ENCODE assay signal across 19 mouse cellular contexts in the genomic region with DNA sequence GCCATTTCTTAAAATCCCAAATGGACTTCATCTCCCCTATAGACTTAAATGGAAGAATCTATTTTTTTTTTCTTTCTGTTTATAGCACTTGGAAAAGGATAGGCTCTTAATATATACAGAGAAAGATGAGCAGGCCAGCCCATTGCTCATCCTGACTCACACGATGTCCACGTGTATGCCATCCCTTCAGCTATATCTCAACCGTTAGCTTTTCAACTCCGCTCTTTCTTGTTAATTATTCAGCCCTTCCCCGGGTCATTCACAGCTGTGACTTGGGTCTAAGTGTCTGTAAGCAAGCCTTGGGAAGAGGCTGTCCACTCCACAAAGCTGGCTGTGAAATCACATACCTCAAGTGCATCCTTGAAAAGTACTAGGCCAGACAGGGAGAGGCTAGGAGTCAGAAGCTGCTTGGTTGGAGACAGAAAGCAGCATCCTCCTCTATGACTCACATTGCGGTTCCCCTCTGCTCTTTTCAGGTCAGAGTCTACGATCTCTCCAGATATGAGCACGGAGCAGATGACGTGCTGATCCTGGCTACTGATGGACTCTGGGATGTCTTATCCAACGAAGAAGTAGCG.
DNase-seq lines count a peak whose midpoint lies in the region; TF ChIP-seq lines count a peak whose summit lies in the region.
"Had no signal": no experiment of that assay in that cellular context is flagged by ENCODE, and none has a peak within 500 bp of the region (broad histone marks: within the 10 kb centered on the region; RNA-seq: fewer than 3 reads in every experiment).

No protein-coding gene starts in this region.

- H3K79me2 ChIP-seq in C2C12 (ENCODE audit: control insufficient read depth, insufficient read depth) (no peaks in the 10 kb centered on the region), myocyte (ENCODE audit: control insufficient read depth, insufficient read depth) (no peaks in the 10 kb centered on the region)

- no peak for TF ChIP-seq POLR2A in myocyte (IDR thresholded peaks at IDR 0.05; ENCODE audit: insufficient read length, low read depth)

- no peaks in the 10 kb centered on the region for H3K79me3 ChIP-seq in C2C12 (ENCODE audit: low read depth)

- H3K27me3 ChIP-seq in C2C12 (ENCODE audit: control insufficient read depth, insufficient read depth, insufficient read length) (no peaks in the 10 kb centered on the region), myocyte (ENCODE audit: control insufficient read depth, insufficient read depth, insufficient read length) (no peaks in the 10 kb centered on the region)
- H3K27me3 ChIP-seq: embryonic facial prominence, embryonic 13.5 days; embryonic facial prominence, embryonic 15.5 days; forebrain, embryonic 12.5 days had no signal

- no peaks in the 10 kb centered on the region for H3K36me3 ChIP-seq in C2C12 (ENCODE audit: control insufficient read depth, insufficient read depth)
- no peaks in the 10 kb centered on the region for H3K36me3 ChIP-seq in myocyte (ENCODE audit: control insufficient read depth, insufficient read depth)
- H3K36me3 ChIP-seq: embryonic facial prominence, embryonic 13.5 days; embryonic facial prominence, embryonic 15.5 days; forebrain, embryonic 12.5 days had no signal

- DNase-seq in 3T3-L1 (ENCODE audit: low read depth, low spot score): peak; percentile 60
- peak; percentile 60 for DNase-seq in NIH3T3 (ENCODE audit: low read depth)
- DNase-seq in cerebellum, adult 8-10 months: no peak
- DNase-seq in thymus, postnatal 25 days: no peak
- no peak for DNase-seq in layer of hippocampus, adult 2 months (ENCODE audit: low spot score in 2 of 2)
- DNase-seq: adrenal gland, adult 8-10 months; adrenal gland, postnatal 14 days; adrenal gland, postnatal 36 days; B cell, adult 2 months; cerebellum, postnatal 14 days; cerebellum, postnatal 36 days; embryo, embryonic 11 days had no signal

- H3K4me3 ChIP-seq in C2C12 (ENCODE audit: insufficient read depth, poor library complexity, severe bottlenecking) (no peak overlapping the region), myocyte (no peak overlapping the region)
- no peak overlapping the region for H3K4me3 ChIP-seq in layer of hippocampus, adult 2 months
- H3K4me3 ChIP-seq: embryonic facial prominence, embryonic 13.5 days; embryonic facial prominence, embryonic 15.5 days; erythroblast, embryonic 14.5 days; forebrain, embryonic 10.5 days; forebrain, embryonic 12.5 days had no signal

- peak overlapping the region; percentile 51 for H3K4me2 ChIP-seq in myocyte (ENCODE audit: low read depth)
- H3K4me2 ChIP-seq: embryonic facial prominence, embryonic 13.5 days; embryonic facial prominence, embryonic 15.5 days; forebrain, embryonic 12.5 days had no signal

- no peak overlapping the region for H3K27ac ChIP-seq in layer of hippocampus, adult 2 months
- H3K27ac ChIP-seq: embryonic facial prominence, embryonic 13.5 days; embryonic facial prominence, embryonic 15.5 days; forebrain, embryonic 10.5 days; forebrain, embryonic 12.5 days had no signal

- TF ChIP-seq CTCF in C2C12 (IDR thresholded peaks at IDR 0.05; ENCODE audit: control insufficient read depth, insufficient read depth, insufficient read length): no peak
- TF ChIP-seq CTCF in layer of hippocampus, adult 2 months (conservative IDR thresholded peaks at IDR 0.05): no peak

- H3ac ChIP-seq in C2C12 (ENCODE audit: control insufficient read depth, insufficient read length, low read depth) (peak overlapping the region; percentile 30), myocyte (ENCODE audit: control insufficient read depth, insufficient read length) (no peak overlapping the region)

TF ChIP-seq in C2C12, 6 proteins besides CTCF, POLR2A, EP300 and RAD21:
- peak; percentile 83 for TF ChIP-seq MAX (IDR thresholded peaks at IDR 0.05)
- TF ChIP-seq CEBPB (IDR thresholded peaks at IDR 0.05; ENCODE audit: low read depth): no peak

TF ChIP-seq in myocyte, 11 proteins besides CTCF, POLR2A, EP300 and RAD21:
- TF ChIP-seq E2F4 (IDR thresholded peaks at IDR 0.05; ENCODE audit: insufficient read depth) (no peak), CEBPB (IDR thresholded peaks at IDR 0.05; ENCODE audit: insufficient read depth, poor library complexity, severe bottlenecking) (no peak), TCF3 (IDR thresholded peaks at IDR 0.05; ENCODE audit: insufficient read length, low read depth) (no peak), REST (IDR thresholded peaks at IDR 0.05; ENCODE audit: insufficient read depth, insufficient read length) (no peak), POLR2AphosphoS2 (IDR thresholded peaks at IDR 0.05; ENCODE audit: insufficient read length, low read depth) (no peak), TCF12 (IDR thresholded peaks at IDR 0.05; ENCODE audit: insufficient read depth, poor library complexity, severe bottlenecking) (no peak), MAX (IDR thresholded peaks at IDR 0.05; ENCODE audit: low read depth) (no peak), SRF (IDR thresholded peaks at IDR 0.05; ENCODE audit: control insufficient read depth, insufficient read length, low read depth) (no peak), USF1 (IDR thresholded peaks at IDR 0.05; ENCODE audit: low read depth) (no peak), MYOD1 (IDR thresholded peaks at IDR 0.05; ENCODE audit: control insufficient read depth in 1 of 3, insufficient read length in 2 of 3, low read depth in 2 of 3) (no peak), MYOG (IDR thresholded peaks at IDR 0.05; ENCODE audit: control insufficient read depth in 1 of 3, insufficient read depth in 1 of 3, insufficient read length in 2 of 3, low read depth in 2 of 3) (no peak)

Comparison
In these comparisons a context has a peak if more than half of its experiments do, and no peak if none do; other contexts are left out.
1. DNase-seq: peak in 3T3-L1 (single experiment) and NIH3T3 (single experiment); none in cerebellum, adult 8-10 months (single experiment), thymus, postnatal 25 days (single experiment) and layer of hippocampus, adult 2 months (0 of 2).